11 mouse cellular contexts compared by ENCODE assay signal in the genomic region with DNA sequence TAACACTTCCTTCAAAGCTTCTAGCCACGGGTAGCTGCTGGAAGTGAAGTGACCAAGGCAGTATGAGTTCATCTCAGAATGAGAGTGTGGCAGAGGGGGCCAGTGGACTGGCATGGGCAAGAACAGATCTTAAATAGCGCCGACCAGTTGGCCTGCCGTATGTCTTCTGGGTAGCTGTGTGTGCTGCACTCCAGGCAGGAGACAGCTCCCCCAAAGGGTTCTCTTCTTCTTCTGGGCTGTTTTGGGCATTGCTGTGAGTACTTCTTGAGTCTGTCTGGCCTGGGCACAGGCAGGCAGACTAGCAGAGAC. TPM values are rescaled to one million over a fixed set of nuclear protein-coding genes. Genes with fewer than 3 reads are reported as not detected.
DNase-seq lines count a peak whose midpoint lies in the region; ATAC-seq lines count a peak whose summit lies in the region.
"Had no signal": no experiment of that assay in that cellular context is flagged by ENCODE, and none has a peak within 500 bp of the region (broad histone marks: within the 10 kb centered on the region; RNA-seq: fewer than 3 reads in every experiment).

No protein-coding gene starts in this region.

- no peak overlapping the region for H3K4me2 ChIP-seq in kidney, embryonic 16.5 days (replicated peaks; ENCODE audit: low read depth, low read length)
- H3K4me2 ChIP-seq in embryonic facial prominence, embryonic 11.5 days (ENCODE audit: low read depth, low read length), result no peak overlapping the region
- peak overlapping the region; percentile 17; the same call in 1 of the 2 replicates for H3K4me2 ChIP-seq in forebrain, embryonic 15.5 days (replicated peaks)
- no peak overlapping the region for H3K4me2 ChIP-seq in midbrain, embryonic 11.5 days

- H3K9me3 ChIP-seq in kidney, embryonic 16.5 days (ENCODE audit: low read length), result no peaks in the 10 kb centered on the region
- H3K9me3 ChIP-seq in embryonic facial prominence, embryonic 11.5 days (replicated peaks; ENCODE audit: control insufficient read depth, low read length), result no peaks in the 10 kb centered on the region
- H3K9me3 ChIP-seq in forebrain, embryonic 15.5 days, result no peaks in the 10 kb centered on the region
- H3K9me3 ChIP-seq in midbrain, embryonic 11.5 days (ENCODE audit: control insufficient read depth, low read length), result no peaks in the 10 kb centered on the region

- no peak overlapping the region for H3K9ac ChIP-seq in kidney, embryonic 16.5 days (replicated peaks; ENCODE audit: low read length)
- H3K9ac ChIP-seq in embryonic facial prominence, embryonic 11.5 days (replicated peaks; ENCODE audit: low read length), result no peak overlapping the region
- peak overlapping the region; percentile 20; the same call in 1 of the 2 replicates for H3K9ac ChIP-seq in forebrain, embryonic 15.5 days (replicated peaks)
- 0 out of 2 replicates have a peak overlapping the region, but pooled peaks have one; percentile 29 for H3K9ac ChIP-seq in midbrain, embryonic 11.5 days (ENCODE audit: low read length)

- H3K4me1 ChIP-seq in kidney, embryonic 16.5 days (ENCODE audit: insufficient read depth, low read length), result peaks cover 64% of the 10 kb centered on the region
- peaks cover 37% of the 10 kb centered on the region for H3K4me1 ChIP-seq in embryonic facial prominence, embryonic 11.5 days (ENCODE audit: control insufficient read depth, insufficient read depth, low read length)
- H3K4me1 ChIP-seq in forebrain, embryonic 15.5 days, result peaks cover 95% of the 10 kb centered on the region
- H3K4me1 ChIP-seq in midbrain, embryonic 11.5 days (ENCODE audit: control insufficient read depth, insufficient read depth, low read length), result peaks cover 83% of the 10 kb centered on the region

- peak overlapping the region; percentile 54 for H3K27ac ChIP-seq in kidney, embryonic 16.5 days (ENCODE audit: low read length)
- H3K27ac ChIP-seq in embryonic facial prominence, embryonic 11.5 days (replicated peaks; ENCODE audit: low read depth, low read length), result peak overlapping the region; percentile 41; the same call in 1 of the 2 replicates
- peak overlapping the region; percentile 87 for H3K27ac ChIP-seq in forebrain, embryonic 15.5 days (replicated peaks)
- peak overlapping the region; percentile 55 for H3K27ac ChIP-seq in midbrain, embryonic 11.5 days (ENCODE audit: low read depth, low read length)
- H3K27ac ChIP-seq: macrophage had no signal

- WGBS in kidney, embryonic 16.5 days, result 51% methylated on average over 4 of the region's 4 CpGs
- WGBS in embryonic facial prominence, embryonic 11.5 days, result 53% methylated on average over 4 of the region's 4 CpGs
- 7% methylated on average over 4 of the region's 4 CpGs for WGBS in forebrain, embryonic 15.5 days
- 58% methylated on average over 4 of the region's 4 CpGs for WGBS in midbrain, embryonic 11.5 days

- H3K36me3 ChIP-seq in kidney, embryonic 16.5 days (ENCODE audit: insufficient read depth, low read length), result peaks cover 2% of the 10 kb centered on the region; the same call in 1 of the 2 replicates
- peaks cover under 1% of the 10 kb centered on the region; the same call in 1 of the 2 replicates for H3K36me3 ChIP-seq in embryonic facial prominence, embryonic 11.5 days (replicated peaks; ENCODE audit: control insufficient read depth, insufficient read depth, low read depth, low read length)
- H3K36me3 ChIP-seq in forebrain, embryonic 15.5 days, result no peaks in the 10 kb centered on the region
- peaks cover 2% of the 10 kb centered on the region for H3K36me3 ChIP-seq in midbrain, embryonic 11.5 days (ENCODE audit: control insufficient read depth, insufficient read depth, low read length)

- DNase-seq in kidney, postnatal 36 days, result no peak
- DNase-seq in embryonic facial prominence, embryonic 11.5 days (ENCODE audit: low spot score), result no peak
- DNase-seq in midbrain, embryonic 11.5 days (ENCODE audit: low spot score, missing footprints), result peak; percentile 91
- DNase-seq in spleen, postnatal 14 days (ENCODE audit: low spot score in 2 of 2), result no peak
- DNase-seq: thymus, postnatal 36 days had no signal

- H3K27me3 ChIP-seq in kidney, embryonic 16.5 days (ENCODE audit: insufficient read depth, low read length), result no peaks in the 10 kb centered on the region
- H3K27me3 ChIP-seq in embryonic facial prominence, embryonic 11.5 days (ENCODE audit: control insufficient read depth, insufficient read depth, low read length), result no peaks in the 10 kb centered on the region
- no peaks in the 10 kb centered on the region for H3K27me3 ChIP-seq in forebrain, embryonic 15.5 days
- H3K27me3 ChIP-seq in midbrain, embryonic 11.5 days (ENCODE audit: control insufficient read depth, insufficient read depth, low read length), result no peaks in the 10 kb centered on the region
- H3K27me3 ChIP-seq: Patski had no signal

- H3K4me3 ChIP-seq in kidney, embryonic 16.5 days (ENCODE audit: low read length), result no peak overlapping the region
- H3K4me3 ChIP-seq in embryonic facial prominence, embryonic 11.5 days (ENCODE audit: low read depth, low read length), result no peak overlapping the region
- H3K4me3 ChIP-seq in forebrain, embryonic 15.5 days, result no peak overlapping the region
- no peak overlapping the region for H3K4me3 ChIP-seq in midbrain, embryonic 11.5 days (ENCODE audit: low read depth, low read length)

- no peak for ATAC-seq in kidney, embryonic 16.5 days (ENCODE audit: low FRiP score, low TSS enrichment)
- no peak for ATAC-seq in embryonic facial prominence, embryonic 11.5 days (replicated peaks; ENCODE audit: insufficient number of reproducible peaks, low FRiP score, low TSS enrichment, low read depth)
- ATAC-seq in forebrain, embryonic 15.5 days (replicated peaks), result peak; percentile 9; the same call in 1 of the 2 replicates
- ATAC-seq in midbrain, embryonic 11.5 days (ENCODE audit: low FRiP score), result no peak
- no peak for ATAC-seq in granulocyte monocyte progenitor cell, adult 5-6 weeks (replicated peaks; ENCODE audit: poor library complexity, severe bottlenecking)
- no peak for ATAC-seq in inflammation-experienced regulatory T-cells, adult 6 months
- ATAC-seq: Patski had no signal

RNA-seq across cellular contexts. Expression of a gene that starts 29.4 kb away (rescaled TPM):
- polyA plus RNA-seq in kidney, embryonic 16.5 days (2015; fragmentation: Nextera tagmentation; extraction: Ambion mirVana), result 66.4 and 79.4 TPM in 2 replicates
- polyA plus RNA-seq in embryonic facial prominence, embryonic 11.5 days (2014; fragmentation: Nextera tagmentation; extraction: Ambion mirVana), result 129 and 138 TPM in 2 replicates
- polyA plus RNA-seq in forebrain, embryonic 15.5 days (2015; fragmentation: Nextera tagmentation; extraction: Ambion mirVana), result 198 and 201 TPM in 2 replicates
- 124 and 132 TPM in 2 replicates for polyA plus RNA-seq in midbrain, embryonic 11.5 days (2014; fragmentation: Nextera tagmentation; extraction: Ambion mirVana)
- 43.2 and 54.1 TPM in 2 replicates for total RNA-seq in granulocyte monocyte progenitor cell, adult 5-6 weeks (2014; fragmentation: Nextera tagmentation)
- total RNA-seq in granulocyte monocyte progenitor cell, adult 5-6 weeks (2017), result 12.9 and 19.2 TPM in 2 replicates
- 10 to 100 TPM; 36.1 to 45.6 (median 43.4) TPM for polyA plus RNA-seq in inflammation-experienced regulatory T-cells, adult 6 months (2017; shearing (Covaris generic))

Comparison
In these comparisons a context has a peak if more than half of its experiments do, and no peak if none do; other contexts are left out.
1. H3K9ac ChIP-seq: peak in forebrain, embryonic 15.5 days (single experiment) and midbrain, embryonic 11.5 days (single experiment); none in kidney, embryonic 16.5 days (single experiment) and embryonic facial prominence, embryonic 11.5 days (single experiment).
2. Peak in every context shown above with its lines, with median percentiles within 50 percentile points of each other: H3K27ac ChIP-seq.